Mouse (Mus musculus) layer of hippocampus, postnatal 14 days (tissue): Measurements from ENCODE around the gene Gm7030. TPM values are rescaled to one million over a fixed set of nuclear protein-coding genes. Genes with fewer than 3 reads are reported as not detected.
"Not testable (repeated sequence)": the region's sequence is repeated elsewhere in the genome, so short reads cannot be mapped to it uniquely, and the experiment has no call there.

Experiments used
- DNase-seq, 2 experiments: peaks; one replicate each; pipeline ENCODE4 v3.0.0; 2021 to 2022; ENCODE audit warnings: low spot score in 2 of 2, mixed read lengths in 1 of 2
- total RNA-seq, 2 experiments: library from RNA; stranded (reverse); gene quantifications; 2 replicates each; pipeline ENCODE4 v1.2.3; 2021

Gm7030 gene
- total RNA-seq, 2 experiments from 2014 or later = not detected

DNA sequence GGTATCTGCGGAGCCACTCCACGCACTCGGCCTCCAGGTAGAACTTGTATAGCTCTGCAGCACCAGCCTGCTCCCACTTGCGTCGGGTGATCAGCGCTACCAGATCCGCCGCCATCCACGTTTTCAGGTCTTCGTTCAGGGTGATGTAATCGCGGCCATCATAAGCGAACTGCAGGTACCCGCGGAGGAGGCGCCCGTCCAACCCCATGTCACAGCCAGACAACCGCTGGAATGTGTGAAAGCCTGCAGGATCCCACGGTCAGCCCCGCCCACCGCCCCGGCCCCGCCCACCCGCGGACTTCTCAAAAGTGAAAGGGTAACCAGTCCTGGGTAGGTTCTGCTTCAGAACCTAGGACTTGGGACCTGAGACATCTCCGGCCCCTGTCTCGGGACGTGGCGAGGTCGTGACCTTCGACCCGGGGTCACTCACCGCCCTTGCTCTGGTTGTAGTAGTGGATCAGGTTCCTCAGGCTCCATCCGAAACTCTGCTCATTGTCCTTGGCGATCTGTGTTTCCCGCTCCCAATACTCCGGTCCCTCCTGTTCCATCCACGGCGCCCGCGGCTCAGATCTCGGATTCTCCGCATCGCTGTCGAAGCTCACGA, 45.9 kb downstream of the Gm7030 start:
- DNase-seq = no peak

DNA sequence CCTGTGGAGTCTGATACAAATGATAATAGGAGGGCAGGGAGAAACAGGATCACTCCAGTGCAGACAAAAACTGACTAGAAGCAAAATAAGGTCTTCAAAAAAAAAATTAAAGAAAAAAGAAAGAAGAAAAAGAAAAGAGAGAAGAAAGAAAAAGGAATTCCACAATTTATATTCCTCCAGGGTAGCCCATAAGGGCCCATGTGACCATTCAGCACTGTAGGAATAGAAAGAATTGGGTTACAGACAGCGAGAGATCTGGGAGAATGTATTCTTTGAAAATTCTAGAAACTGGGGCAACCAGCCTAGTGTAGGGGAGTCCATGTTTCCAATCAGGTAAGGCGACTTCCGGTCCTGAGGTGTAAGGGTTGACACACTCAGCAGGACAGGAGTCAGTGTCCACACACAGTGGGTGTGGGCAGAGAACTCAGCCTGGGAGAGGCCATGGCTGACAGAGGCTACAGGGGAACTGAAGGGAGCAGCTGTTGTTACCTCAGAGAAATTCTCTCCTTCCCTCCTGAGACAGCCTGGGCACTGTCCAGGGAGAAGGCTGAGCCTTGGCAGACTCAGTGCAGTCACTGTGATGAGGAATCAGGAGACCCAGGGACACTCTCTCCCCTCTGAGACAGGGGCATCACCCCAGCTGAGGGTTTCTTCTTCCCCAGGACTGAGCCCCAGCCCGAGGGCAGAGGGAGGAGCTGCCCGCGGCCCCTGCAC, 46.5 kb downstream of the Gm7030 start:
- DNase-seq = not testable (repeated sequence)

DNA sequence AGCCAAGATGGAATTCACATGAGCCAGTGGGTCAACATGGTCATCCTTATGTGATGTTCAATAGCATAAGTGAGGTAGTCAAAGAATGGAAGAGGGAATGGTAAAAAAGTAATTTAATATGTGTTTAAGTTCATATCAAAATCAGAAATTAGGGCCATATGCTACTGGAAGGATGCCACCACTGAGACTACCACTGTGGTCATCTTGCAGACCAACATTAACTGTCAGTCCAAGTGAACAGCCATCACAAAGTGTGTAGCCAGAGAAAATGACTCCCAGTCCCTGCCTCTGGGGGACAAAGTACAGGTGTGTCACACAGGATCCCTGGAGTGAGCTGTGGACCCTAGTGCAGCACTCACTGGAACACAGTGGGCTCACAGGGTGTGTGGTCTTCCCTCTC, 47.3 kb downstream of the Gm7030 start:
- not testable (repeated sequence) for DNase-seq

DNA sequence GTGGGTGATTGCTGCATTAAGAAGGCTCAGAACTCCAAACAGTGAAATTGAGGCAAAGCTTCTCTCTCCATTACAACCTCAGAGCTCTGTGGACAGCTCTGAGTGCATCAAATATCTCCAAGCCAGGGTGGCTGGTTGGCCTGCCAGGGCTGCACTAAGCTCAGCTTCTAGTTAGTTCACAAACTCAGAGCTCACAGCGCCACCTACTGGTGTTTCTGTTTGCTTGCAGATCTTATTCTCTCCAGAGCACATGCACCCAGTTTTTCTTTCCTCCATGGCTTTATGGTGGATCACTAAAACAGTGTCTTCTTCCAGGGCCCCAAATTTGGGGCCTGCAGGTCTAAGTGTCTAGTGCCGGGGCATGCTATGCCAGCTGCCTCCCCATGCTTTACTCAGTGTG, 68.4 kb downstream of the Gm7030 start:
- peak; percentile 81 to 91 for DNase-seq

Other genes starting within 250 kb of the Gm7030 start
- gene Dhx16, start 249.6 kb downstream of the Gm7030 start, total RNA-seq = 10 to 100 TPM; 30.3 to 33.6 TPM
- 10 to 100 TPM; 61.8 to 71.4 TPM for gene 2310061I04Rik, start 232.0 kb downstream of the Gm7030 start, total RNA-seq
- gene Atat1, start 219.3 kb downstream of the Gm7030 start, total RNA-seq = 10 to 100 TPM; 82.6 to 87.1 TPM
- gene Mrps18b, start 213.0 kb downstream of the Gm7030 start, total RNA-seq = 10 to 100 TPM; 41.2 to 42.7 TPM
- 10 to 100 TPM; 68.3 to 74.5 TPM for gene Ppp1r10, start 213.0 kb downstream of the Gm7030 start, total RNA-seq
- 10 to 100 TPM; 76.7 to 84.5 TPM for gene Abcf1, start 159.7 kb downstream of the Gm7030 start, total RNA-seq
- 100 to 1,000 TPM; 133 to 136 TPM for gene Gnl1, start 149.6 kb downstream of the Gm7030 start, total RNA-seq
- 10 to 100 TPM; 59.7 to 63.8 TPM for gene Prr3, start 149.2 kb downstream of the Gm7030 start, total RNA-seq
- 1 to 10 TPM; 1.0 to 1.1 TPM for gene H2-T24, start 108.9 kb downstream of the Gm7030 start, total RNA-seq
- gene H2-T23, start 96.6 kb downstream of the Gm7030 start, total RNA-seq = 1 to 10 TPM; 3.0 to 3.6 TPM
- gene H2-T22, start 86.7 kb downstream of the Gm7030 start, total RNA-seq = 1 to 10 TPM; 9.1 to 9.2 TPM
- gene Gm6034, start 86.5 kb downstream of the Gm7030 start, total RNA-seq = not detected
- under 1 TPM; 0.31 to 0.32 TPM for gene Gm11127, start 71.1 kb downstream of the Gm7030 start, total RNA-seq
- not detected for gene Gm19684, start 7.7 kb downstream of the Gm7030 start, total RNA-seq
- not detected for gene Gm8909, start 39.1 kb upstream of the Gm7030 start, total RNA-seq
- not detected for gene H2-T3, start 60.9 kb upstream of the Gm7030 start, total RNA-seq
- gene Rpp21, start 128.6 kb upstream of the Gm7030 start, total RNA-seq = 10 to 100 TPM; 44.0 to 47.0 TPM
- gene Trim39, start 142.8 kb upstream of the Gm7030 start, total RNA-seq = 10 to 100 TPM; 20.4 to 21.4 TPM
- not detected for gene H2-M10.2, start 157.1 kb upstream of the Gm7030 start, total RNA-seq
- gene H2-M10.1, start 196.7 kb upstream of the Gm7030 start, total RNA-seq = not detected
- gene H2-M10.3, start 239.0 kb upstream of the Gm7030 start, total RNA-seq = not detected